Mouse (Mus musculus) liver, embryonic 14.5 days (tissue): ENCODE results near the gene Nfs1. TPM values are rescaled to one million over a fixed set of nuclear protein-coding genes. Genes with fewer than 3 reads are reported as not detected.

ENCODE experiments used
- ATAC-seq: fragments of 200-750 bp; cut with Nextera tagmentation; 2 replicates; pipeline ENCODE4 v1.8.0; 2017; ENCODE audit warnings: moderate number of reproducible peaks, mild to moderate bottlenecking, moderate library complexity; ENCODE audit not compliant: insufficient read depth
- DNase-seq, 3 experiments: peaks; one replicate each; pipeline ENCODE4 v3.0.0-alpha.2; 2012 to 2013; ENCODE audit warnings: low read depth in 3 of 3, low spot score in 3 of 3
- H3K27ac ChIP-seq: fragments of 300-500 bp; sonication (generic); 2 replicates; pipeline ENCODE4 v1.5.1; 2014; ENCODE audit warnings: moderate library complexity, mild to moderate bottlenecking, control low read depth, inconsistent platforms
- H3K27me3 ChIP-seq: fragments of 300-500 bp; sonication (generic); 2 replicates; pipeline ENCODE4 v1.6.1; 2014; ENCODE audit warnings: mild to moderate bottlenecking, low read length, moderate library complexity; ENCODE audit not compliant: control insufficient read depth, insufficient read depth
- H3K36me3 ChIP-seq: fragments of 300-500 bp; sonication (generic); replicated peaks from 2 replicates; pipeline ENCODE4 v1.6.1; 2014; ENCODE audit warnings: low read depth; ENCODE audit not compliant: control insufficient read depth, insufficient read depth
- H3K4me1 ChIP-seq, 2 experiments: fragments of 200-500 bp in 1 of 2; fragments of 300-500 bp in 1 of 2; sonication (generic) in 1 of 2; replicated peaks; 2 replicates each; pipeline ENCODE4 v1.6.1; 2012 to 2014; ENCODE audit warnings: antibody characterized with exemption in 1 of 2, inconsistent platforms in 1 of 2, low read length in 1 of 2; ENCODE audit not compliant: control insufficient read depth in 2 of 2, insufficient read depth in 2 of 2
- H3K4me2 ChIP-seq: fragments of 300-500 bp; sonication (generic); 2 replicates; pipeline ENCODE4 v1.6.1; 2014; ENCODE audit warnings: low read depth, mild to moderate bottlenecking, control low read depth, moderate library complexity
- H3K4me3 ChIP-seq, 2 experiments: fragments of 200-500 bp in 1 of 2; fragments of 300-500 bp in 1 of 2; sonication (generic) in 1 of 2; 2 replicates each; pipeline ENCODE4 v1.5.1; 2012 to 2014; ENCODE audit warnings: low read depth in 2 of 2, low read length in 2 of 2, mild to moderate bottlenecking in 2 of 2, control low read depth in 1 of 2, inconsistent platforms in 1 of 2, moderate library complexity in 1 of 2; ENCODE audit not compliant: insufficient read depth in 1 of 2
- H3K9ac ChIP-seq: fragments of 300-500 bp; sonication (generic); replicated peaks from 2 replicates; pipeline ENCODE4 v1.6.1; 2014; ENCODE audit warnings: mild to moderate bottlenecking, control low read depth, moderate library complexity
- H3K9me3 ChIP-seq: fragments of 300-500 bp; sonication (generic); 2 replicates; pipeline ENCODE4 v1.6.1; 2016; ENCODE audit warnings: low read length, mixed read lengths; ENCODE audit not compliant: control insufficient read depth
- CTCF ChIP-seq: IDR thresholded peaks from 2 replicates; pipeline ENCODE4 v1.5.1; 2016; ENCODE audit warnings: antibody characterized with exemption, low read depth, control low read depth
- EP300 ChIP-seq: IDR thresholded peaks from 2 replicates; pipeline ENCODE4 v1.6.1; 2016; ENCODE audit warnings: antibody characterized with exemption, low read depth
- WGBS: fragments of 180-500 bp; shearing (Covaris S2); extraction: QIAGEN DNeasy Blood & Tissue Kit; methylation state at CpG from one replicate; pipeline ENCODE4 v1.1.7; 2014; ENCODE audit not compliant: insufficient replicate concordance; 5-methylcytosine and 5-hydroxymethylcytosine counted together
- polyA plus RNA-seq, 2 experiments: library from polyadenylated mRNA; depleted of rRNA in 1 of 2; stranded (reverse) in 1 of 2; unstranded in 1 of 2; fragments of >200 nt; fragmentation: Nextera tagmentation in 1 of 2; extraction: Ambion mirVana in 1 of 2; gene quantifications; 2 replicates each; pipeline versions ENCODE4 v1.2.1 to v1.2.3; 2012 to 2014

The Nfs1 gene
- polyA plus RNA-seq, 2 experiments = 40.9 to 55.3 TPM

DNA sequence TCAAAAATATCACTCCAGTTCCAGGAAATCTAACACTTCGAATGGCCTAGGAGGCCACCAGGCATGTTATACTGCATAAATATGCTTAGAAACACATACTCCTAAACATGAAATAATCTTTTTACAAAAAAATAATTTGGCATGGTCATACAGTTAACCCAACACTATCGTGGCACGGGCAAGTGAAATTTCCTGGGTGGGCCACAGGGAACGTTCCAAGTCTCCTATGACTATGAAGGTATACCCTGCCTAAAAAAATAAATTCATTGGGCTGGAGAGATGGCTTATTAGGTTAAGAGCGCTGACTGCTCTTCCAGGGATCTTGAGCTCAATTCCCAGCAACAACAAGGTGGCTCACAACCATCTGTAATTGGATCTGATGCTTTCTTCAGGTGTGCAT, 22.6 kb upstream of the Nfs1 start:
- Histone ChIP-seq H3K9me3 (no peaks in the 10 kb centered on the region), H3K4me1 (no peaks in the 10 kb centered on the region), H3K4me3 (no peak overlapping the region), H3K9ac (no peak overlapping the region), H3K36me3 (peaks cover 93% of the 10 kb centered on the region), H3K27me3 (no peaks in the 10 kb centered on the region), H3K27ac (no peak overlapping the region), H3K4me2 (no peak overlapping the region)
- DNase-seq (no peak), ATAC-seq (no peak)
- TF ChIP-seq EP300 = no peak
- no peak for TF ChIP-seq CTCF
- 94% methylated on average over 5 of the region's 5 CpGs for WGBS

DNA sequence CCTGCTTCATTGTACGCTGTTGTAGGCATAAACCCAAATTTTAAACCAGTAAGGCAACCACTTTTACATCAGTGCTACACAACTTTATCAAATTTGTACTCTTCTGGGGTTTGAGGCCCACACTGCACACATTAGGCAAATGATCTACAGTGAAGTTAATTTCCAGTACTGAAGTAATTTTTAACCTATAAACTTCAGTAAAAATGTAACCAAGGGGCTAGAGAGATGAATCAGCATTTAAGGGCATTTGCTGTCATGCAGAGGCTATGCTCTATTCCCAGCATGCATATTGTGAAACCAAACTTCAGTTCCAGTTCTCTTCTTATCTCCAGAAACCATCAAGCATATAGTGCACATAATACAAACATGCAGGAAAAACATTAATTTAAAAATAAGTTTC, 21.5 kb upstream of the Nfs1 start:
- 91% methylated on average over 1 of the region's 1 CpGs for WGBS
- H3K4me2 ChIP-seq = no peak overlapping the region
- H3K9ac ChIP-seq = no peak overlapping the region
- ATAC-seq (no peak), DNase-seq (no peak)
- H3K4me1 ChIP-seq = no peaks in the 10 kb centered on the region
- no peak overlapping the region for H3K4me3 ChIP-seq
- H3K27ac ChIP-seq = no peak overlapping the region
- TF ChIP-seq CTCF = no peak
- TF ChIP-seq EP300 = no peak
- H3K9me3 ChIP-seq = no peaks in the 10 kb centered on the region
- no peaks in the 10 kb centered on the region for H3K27me3 ChIP-seq
- H3K36me3 ChIP-seq = peaks cover 91% of the 10 kb centered on the region

DNA sequence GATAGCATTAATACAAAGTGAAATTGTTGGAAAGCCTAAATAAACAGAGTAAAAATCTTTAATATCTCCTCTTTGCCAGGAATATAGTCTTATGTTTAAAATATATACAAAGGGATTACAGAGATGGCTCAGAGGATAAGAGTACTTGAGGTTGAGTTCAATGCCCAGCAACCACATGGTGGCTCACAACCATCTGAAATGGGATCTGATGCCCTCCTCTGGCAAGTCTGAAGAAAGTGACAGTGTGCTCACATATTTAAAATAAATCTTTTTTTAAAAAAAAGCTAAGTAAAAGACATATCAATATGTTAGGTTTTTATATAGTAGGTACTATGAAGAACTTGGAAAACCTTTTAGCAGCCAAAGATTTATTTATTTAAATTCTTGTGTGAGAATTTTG, 7.6 kb upstream of the Nfs1 start:
- TF ChIP-seq CTCF (no peak), EP300 (no peak)
- no peaks in the 10 kb centered on the region for H3K4me1 ChIP-seq
- ATAC-seq (no peak), DNase-seq (no peak)
- H3K4me3 ChIP-seq = no peak overlapping the region
- no peak overlapping the region for H3K9ac ChIP-seq
- H3K9me3 ChIP-seq = no peaks in the 10 kb centered on the region
- H3K4me2 ChIP-seq = no peak overlapping the region
- H3K27me3 ChIP-seq = no peaks in the 10 kb centered on the region
- no peak overlapping the region for H3K27ac ChIP-seq
- peaks cover 80% of the 10 kb centered on the region for H3K36me3 ChIP-seq

DNA sequence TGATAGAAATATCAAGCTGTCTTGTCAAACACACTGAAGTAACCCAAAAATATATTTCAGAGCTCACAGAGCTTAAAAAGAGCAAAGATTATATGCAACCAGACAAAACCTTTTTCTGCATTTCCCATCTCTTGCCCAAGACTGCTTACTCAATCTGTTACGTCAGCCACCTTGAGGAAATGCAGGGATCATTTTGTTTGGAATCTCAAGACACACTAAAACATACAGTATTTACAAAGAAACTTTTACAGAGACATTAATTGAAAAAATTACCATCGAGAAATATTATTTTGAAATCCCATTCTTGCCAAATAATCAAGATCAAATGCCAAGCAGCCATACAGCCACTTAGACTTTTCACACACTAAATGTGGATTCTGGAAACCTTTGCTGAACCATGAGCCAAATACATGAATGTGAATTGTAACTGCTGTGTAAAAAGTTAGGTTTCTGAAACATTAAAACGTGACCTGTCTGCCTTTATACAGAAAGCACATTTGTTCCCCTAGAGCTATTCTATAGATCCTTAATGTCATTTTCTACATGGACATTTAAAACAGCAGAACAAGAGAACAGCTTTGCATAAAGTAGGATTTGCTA, 3.4 kb upstream of the Nfs1 start:
- TF ChIP-seq CTCF = no peak
- TF ChIP-seq EP300 = no peak
- H3K4me1 ChIP-seq = peaks cover 3 to 10% of the 10 kb centered on the region in 2 experiments
- H3K9me3 ChIP-seq = no peaks in the 10 kb centered on the region
- H3K4me2 ChIP-seq = no peak overlapping the region
- ATAC-seq = no peak
- 83% methylated on average over 3 of the region's 3 CpGs for WGBS
- H3K27ac ChIP-seq = no peak overlapping the region
- DNase-seq = no peak
- peaks cover 59% of the 10 kb centered on the region for H3K36me3 ChIP-seq
- H3K27me3 ChIP-seq = no peaks in the 10 kb centered on the region
- no peak overlapping the region for H3K4me3 ChIP-seq
- H3K9ac ChIP-seq = no peak overlapping the region

DNA sequence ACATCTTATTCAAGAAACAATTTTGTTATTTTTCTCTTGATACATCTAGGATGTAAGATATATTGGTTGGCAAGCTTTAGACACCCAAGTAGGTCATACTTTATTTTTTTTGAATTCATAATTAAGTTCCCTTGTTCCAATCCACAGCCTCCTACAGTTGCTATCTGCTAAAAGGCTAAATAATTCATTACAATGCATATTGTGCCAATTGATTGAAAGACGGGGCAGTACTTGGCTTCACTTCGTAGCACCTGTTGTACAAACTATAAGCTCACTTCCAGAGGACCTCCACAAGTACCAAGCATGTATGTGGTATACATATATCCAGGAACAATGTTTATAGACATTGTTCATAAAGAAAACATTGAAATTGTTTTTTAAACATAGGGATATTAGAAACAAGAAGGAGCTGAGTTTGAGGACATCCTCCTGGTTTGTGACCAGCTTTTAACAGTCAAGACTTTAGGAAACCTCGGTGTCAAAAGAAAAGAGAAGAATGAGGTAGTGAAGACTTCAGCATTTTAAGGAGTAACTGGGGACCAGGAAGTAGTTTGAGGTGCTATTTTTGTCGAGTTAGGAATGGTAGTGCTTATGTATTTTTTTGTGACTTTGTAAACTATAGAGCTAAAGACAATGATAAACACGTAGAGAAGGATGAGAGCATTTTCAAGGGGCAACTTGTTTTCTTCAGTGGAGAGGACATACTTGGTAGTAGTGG, 2.4 kb upstream of the Nfs1 start:
- DNase-seq = no peak
- Histone ChIP-seq H3K9ac (no peak overlapping the region), H3K36me3 (peaks cover 51% of the 10 kb centered on the region), H3K9me3 (no peaks in the 10 kb centered on the region), H3K4me3 (no peak overlapping the region), H3K27ac (no peak overlapping the region), H3K27me3 (no peaks in the 10 kb centered on the region), H3K4me1 (peaks cover 3 to 10% of the 10 kb centered on the region in 2 experiments), H3K4me2 (no peak overlapping the region)
- WGBS = 57% methylated on average over 5 of the region's 5 CpGs
- ATAC-seq = no peak
- TF ChIP-seq CTCF = no peak
- TF ChIP-seq EP300 = no peak
